Mouse (Mus musculus) urinary bladder, postnatal 36 days (tissue): ENCODE measurements around the gene Hist2h3b.
"Not testable (repeated sequence)": the region's sequence is repeated elsewhere in the genome, so short reads cannot be mapped to it uniquely, and the experiment has no call there.

Source experiments
- DNase-seq, 2 experiments: peaks; one replicate each; pipeline ENCODE4 v3.0.0; 2022; ENCODE audit warnings: low spot score in 2 of 2, mixed read lengths in 1 of 2

Hist2h3b gene

GRCm38 (mm10) chr3:96268051-96268775 is at the start of gene Hist2h3b:
Gene Hist2h3b (plus strand): TSS chr3:96268654.
- peak; percentile 74 to 80 for DNase-seq

DNA sequence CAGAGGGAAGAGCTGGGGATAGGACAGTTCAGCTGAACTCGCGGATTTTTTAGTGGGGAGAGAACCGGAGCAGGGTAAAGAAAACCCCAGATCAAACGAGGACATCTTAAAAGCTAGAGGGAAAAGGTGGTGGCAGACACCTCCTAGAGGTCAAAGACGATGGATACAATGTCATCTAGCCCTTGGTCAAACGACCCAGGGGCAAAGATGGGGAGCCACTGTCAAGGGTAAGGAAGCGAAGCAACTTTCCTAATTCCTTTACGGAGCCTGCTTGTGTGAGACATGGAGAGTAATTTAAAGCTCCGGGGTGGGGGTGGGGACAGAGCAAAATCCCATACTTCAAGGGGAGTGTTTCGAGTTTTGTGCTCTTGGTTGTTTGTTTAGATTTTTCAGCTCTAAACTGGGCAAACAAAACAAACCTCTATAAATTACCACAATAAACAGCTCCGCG is 49.2 kb upstream of the Hist2h3b start:
- DNase-seq = no peak

GRCm38 (mm10) chr3:96219661-96220130 is 48.8 kb upstream of the Hist2h3b start, which contains the start of the genes Bola1 and Hist2h2ab:
Gene Bola1 (minus strand): TSS chr3:96219709.
Gene Hist2h2ab (plus strand): TSS chr3:96219865.
- peak; percentile 65 to 67 for DNase-seq

- not testable (repeated sequence) for DNase-seq
Measured at GRCm38 (mm10) chr3:96220131-96220764, 48.2 kb upstream of the Hist2h3b start.

DNA sequence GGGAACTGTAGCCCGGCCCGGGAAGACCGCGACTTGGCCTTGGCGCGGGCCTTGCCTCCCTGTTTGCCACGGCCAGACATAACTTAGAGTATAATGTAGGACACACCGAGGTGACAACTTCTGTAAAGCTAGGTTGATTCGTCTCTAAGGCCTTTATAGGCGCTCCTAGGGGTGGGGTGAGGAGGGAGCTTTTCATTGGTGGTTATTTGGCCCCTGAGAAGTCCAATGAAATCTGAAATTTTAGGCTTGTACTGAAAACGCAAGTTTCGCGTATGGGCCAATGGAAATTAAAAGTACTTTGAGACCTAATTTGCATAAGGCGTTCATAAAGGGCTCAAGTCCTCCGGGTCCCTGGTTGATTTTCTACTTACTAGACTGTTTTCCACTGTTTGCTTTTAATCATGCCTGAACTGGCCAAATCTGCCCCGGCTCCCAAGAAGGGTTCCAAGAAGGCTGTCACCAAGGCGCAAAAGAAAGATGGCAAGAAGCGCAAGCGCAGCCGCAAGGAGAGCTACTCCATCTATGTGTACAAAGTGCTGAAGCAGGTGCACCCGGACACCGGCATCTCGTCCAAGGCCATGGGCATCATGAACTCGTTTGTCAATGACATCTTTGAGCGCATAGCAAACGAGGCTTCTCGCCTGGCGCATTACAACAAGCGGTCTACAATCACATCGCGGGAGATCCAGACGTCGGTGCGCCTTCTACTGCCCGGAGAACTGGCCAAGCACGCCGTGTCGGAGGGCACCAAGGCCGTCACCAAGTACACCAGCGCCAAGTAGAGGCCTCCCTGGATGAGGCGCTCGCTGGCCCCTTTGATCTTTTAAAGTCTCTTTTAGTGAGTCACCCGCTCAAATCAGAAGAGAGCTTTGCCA is 47.5 kb upstream of the Hist2h3b start, which contains the start of the genes Hist2h2ac and Hist2h2be:
Gene Hist2h2ac, minus strand, starts transcription at position 116 of the 875 bp plus-strand sequence.
Gene Hist2h2be, plus strand, starts transcription at position 355 of the 875 bp plus-strand sequence.
- DNase-seq = peak; percentile 78 to 87

GRCm38 (mm10) chr3:96221640-96222038 is 46.8 kb upstream of the Hist2h3b start:
- no peak for DNase-seq

DNA sequence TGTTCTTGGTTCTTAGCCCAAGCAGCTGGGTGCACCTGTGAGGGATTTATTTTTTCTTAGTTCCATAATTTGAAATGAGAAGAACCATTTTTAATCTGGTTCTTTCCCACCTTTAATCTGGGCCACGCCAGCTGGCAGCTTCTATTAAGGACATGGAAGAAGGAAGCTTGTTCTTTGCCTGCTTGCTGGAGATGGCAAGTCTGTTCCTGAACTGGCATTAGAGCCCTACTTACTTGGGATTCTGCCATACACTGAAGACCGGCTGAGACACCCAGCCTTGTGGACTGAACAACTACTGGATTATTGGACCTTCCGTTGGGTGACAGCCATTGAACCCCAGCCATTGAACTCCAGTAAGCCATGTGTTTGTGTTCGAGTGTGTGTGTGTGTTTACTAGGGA is 45.7 kb upstream of the Hist2h3b start:
- DNase-seq = no peak

GRCm38 (mm10) chr3:96225421-96225820 is 43.0 kb upstream of the Hist2h3b start:
- DNase-seq = no peak

GRCm38 (mm10) chr3:96226695-96227648 is 41.5 kb upstream of the Hist2h3b start:
- DNase-seq = peak in 1 of 2 experiments; percentile 14

GRCm38 (mm10) chr3:96228828-96229227 is 39.6 kb upstream of the Hist2h3b start:
- DNase-seq = no peak

- DNase-seq = no peak
Measured at GRCm38 (mm10) chr3:96230404-96230803, 38.0 kb upstream of the Hist2h3b start.

DNA sequence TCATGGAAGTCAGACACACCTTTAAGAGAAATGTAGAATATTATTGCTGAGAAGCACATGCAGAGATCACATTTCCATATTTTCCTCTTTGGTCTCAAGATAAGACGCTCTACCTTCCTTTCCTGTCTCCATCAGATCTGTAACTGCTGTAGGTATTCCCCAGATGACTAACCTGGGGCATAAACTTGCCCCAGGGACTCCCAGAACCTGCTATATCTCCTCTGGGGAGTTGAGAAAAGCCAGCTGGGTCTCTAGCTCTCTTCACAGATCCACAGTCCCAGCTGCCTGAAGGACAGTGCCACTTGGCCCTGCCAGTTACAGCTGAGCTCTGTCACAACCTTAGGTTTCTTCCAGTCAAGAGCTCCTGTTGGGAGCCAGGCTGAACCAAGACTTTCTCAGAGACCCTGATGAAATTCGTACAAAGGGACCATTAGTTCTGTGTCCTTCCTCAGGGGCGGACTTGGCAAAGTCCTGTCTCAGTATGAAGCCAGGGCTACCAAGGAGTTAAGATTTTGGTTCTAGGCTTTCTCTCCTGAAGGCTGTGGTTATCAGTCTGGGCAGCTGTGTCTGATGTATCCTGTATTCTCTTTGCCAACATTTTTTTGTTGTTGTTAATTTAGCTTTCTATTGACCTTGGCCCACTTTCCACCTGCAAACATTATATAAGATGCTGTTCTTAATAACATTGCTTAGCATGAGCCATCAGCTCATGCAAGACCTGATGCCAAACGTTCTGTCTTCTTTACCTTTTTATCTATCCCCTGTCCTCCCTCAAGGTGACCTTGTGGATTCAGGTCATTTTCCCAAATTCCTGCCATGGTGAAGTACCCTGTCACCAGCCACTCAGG is 37.3 kb upstream of the Hist2h3b start:
- no peak for DNase-seq

DNA sequence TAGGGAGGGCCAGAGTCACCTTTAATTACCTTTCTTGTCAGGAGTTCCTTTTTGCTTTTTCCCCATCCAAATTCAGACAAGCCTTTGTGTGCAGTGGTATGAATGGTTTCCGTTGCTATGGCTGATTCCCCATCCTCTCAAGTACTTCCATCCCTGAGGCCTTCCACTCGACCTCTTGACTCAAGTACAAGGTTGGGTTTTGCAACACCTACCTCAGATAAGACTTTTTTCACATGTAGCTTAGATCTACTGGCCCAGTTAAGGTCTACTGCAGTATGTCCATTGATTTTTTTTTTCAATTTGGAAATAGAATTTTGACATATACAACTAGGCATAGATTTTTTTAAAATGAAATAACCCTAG is 36.7 kb upstream of the Hist2h3b start:
- DNase-seq = no peak

DNA sequence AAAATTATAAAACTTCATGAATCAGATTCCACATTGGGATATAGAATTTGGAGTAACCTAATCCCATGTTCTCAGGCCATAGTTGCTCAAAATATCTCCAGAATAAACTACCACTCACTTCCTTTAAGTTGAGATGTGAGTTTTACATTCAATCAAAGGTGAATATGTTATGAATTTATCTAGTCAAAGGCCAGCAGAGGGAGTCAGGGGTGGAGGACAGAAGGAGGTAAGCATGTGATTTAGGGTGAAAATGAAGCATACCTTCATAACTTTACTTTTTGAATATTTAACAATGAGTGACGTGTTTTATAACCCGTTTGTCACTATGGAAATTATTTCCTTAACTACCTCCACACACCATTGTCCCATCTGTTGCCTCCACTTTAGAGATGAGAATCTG is 33.5 kb upstream of the Hist2h3b start:
- DNase-seq = no peak

GRCm38 (mm10) chr3:96235836-96236235 is 32.6 kb upstream of the Hist2h3b start:
- no peak for DNase-seq

DNA sequence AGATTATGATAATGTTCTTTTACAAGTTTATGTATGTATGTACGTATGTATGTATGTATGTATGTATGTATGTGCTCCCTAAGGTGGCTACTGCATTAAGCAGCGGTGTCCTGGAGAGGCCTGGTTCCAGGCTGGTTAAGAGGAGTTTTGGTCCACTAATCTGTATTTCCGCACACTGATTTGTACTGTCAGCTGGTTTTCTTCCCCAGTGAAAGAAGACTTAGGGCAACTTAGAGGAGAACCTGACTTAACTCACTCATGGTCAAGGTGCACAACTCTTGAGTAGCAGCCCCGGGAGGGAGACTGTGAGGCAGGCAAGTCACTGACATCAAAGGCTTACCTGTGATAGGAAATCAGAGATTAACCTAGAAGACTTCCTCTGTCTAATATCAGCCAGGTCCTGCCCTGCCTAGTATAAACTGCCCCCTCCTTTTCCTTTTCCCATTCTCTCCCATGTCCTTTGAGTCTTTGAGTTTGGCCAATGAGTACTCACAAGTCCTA is 31.6 kb upstream of the Hist2h3b start:
- no peak for DNase-seq

- DNase-seq = no peak
Measured at GRCm38 (mm10) chr3:96237335-96237903, 31.0 kb upstream of the Hist2h3b start.

DNA sequence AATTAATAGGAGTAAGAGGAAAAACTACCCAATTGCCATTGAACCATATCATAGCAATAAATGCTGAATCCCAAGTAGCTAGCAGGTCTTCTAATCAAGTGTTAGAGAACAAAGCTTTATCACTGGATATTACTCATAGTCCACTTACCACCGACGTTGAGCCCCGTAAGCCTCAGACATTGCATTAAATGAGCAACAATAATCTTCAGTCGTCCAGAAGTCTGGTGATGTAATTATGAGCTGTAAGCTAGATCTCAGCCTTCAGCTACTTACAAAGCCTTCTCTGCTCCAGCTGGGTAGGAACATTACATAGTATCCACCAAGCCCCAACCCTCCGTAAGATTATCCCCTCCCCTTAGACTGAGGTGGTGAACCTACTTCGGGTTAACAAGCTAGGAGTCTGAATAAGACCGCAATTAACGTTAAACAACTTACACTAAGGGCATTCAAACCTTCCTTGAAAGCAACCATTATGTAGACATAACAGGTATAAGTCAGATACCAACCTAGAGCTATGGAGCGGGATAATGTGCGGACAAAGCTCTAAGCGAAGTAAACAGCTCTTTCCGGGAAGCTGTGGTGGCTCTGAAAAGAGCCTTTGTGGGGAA is 30.4 kb upstream of the Hist2h3b start:
- DNase-seq = no peak
